Mouse (Mus musculus) layer of hippocampus, adult 11-12 months (tissue): Measurements from ENCODE around the gene Zfr.
A peak's percentile ranks its signal among the peaks of the same experiment; 100 is the strongest.
"Not testable (repeated sequence)": the region's sequence is repeated elsewhere in the genome, so short reads cannot be mapped to it uniquely, and the experiment has no call there.

Source experiments
- DNase-seq: peaks from one replicate; pipeline ENCODE4 v3.0.0; 2022; ENCODE audit warnings: low spot score

Zfr gene

DNA sequence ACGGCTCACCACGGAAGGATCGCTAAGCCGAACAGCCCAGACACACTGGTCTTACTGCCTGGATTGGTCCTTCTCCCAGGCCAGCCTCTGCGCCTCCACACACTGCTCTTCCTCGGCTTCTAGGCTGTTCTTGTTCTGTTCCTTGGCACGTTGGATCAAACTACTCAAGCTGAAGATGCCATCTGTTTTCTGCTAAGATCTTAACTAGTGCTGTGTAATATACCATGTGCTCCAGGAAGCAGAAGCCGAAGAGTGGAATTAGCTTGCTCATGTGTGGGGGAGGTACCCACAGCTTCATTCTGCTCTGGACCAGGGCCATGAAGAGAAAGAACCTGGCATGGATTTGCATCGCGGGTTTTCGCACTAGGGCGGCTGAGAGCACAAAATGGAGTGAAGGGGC, 11.2 kb upstream of the Zfr start:
- DNase-seq, result peak; percentile 61

DNA sequence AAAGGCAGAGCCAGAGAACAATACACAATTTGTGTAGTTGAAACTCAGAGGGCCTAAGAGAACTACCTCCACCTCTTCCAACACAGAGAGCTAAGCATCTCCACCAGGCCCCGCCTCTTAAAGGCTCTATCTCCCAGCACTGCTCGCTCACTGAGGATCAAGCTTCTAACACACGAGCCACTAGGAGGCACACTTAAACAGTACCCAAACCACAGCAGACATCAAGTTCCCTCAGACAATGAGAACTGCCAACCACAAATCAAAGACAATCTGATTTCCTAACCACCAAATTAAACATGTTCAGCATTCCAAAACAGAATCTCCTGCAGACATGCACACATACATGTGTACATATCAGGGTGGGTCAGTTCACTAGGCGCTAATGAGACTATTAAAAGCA, 9.4 kb upstream of the Zfr start:
- no peak for DNase-seq

DNA sequence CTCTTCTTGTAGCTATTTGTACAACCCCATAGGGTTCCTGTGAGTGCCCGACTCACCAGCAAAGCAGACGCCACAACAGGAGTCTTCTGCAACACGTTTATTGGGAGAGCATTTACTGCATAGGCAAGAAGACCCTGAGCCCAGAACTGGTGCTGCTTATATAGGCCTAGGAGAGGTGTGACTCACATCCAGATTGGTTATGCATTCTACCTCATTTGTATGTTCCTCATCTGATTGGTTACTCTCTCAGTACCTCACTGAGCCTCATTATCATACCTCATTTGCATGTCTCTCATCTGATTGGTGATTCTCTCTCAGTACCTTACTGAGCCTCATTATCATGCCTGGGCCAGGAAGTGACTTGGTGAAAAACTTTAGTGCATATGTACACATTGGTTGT, 8.7 kb upstream of the Zfr start:
- DNase-seq, result not testable (repeated sequence)

DNA sequence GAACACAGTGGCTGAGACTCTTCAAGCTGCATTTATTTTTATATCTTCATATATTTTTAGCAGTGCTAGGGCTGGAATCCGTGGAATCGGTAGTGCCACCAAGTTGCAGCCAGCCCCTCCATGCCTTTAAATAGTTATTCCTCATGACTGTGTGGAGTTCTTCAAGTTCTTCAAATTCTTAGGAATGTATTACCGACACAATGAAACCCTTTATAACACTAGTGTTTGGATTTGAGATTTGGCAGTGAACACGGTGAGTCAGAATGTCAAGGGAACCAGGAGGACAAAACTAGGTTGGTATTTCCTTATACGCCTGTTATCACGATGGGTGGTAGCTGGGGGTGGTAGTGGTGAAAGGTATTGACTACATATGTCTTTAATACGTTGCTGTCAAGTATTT, 6.4 kb upstream of the Zfr start:
- no peak for DNase-seq

DNA sequence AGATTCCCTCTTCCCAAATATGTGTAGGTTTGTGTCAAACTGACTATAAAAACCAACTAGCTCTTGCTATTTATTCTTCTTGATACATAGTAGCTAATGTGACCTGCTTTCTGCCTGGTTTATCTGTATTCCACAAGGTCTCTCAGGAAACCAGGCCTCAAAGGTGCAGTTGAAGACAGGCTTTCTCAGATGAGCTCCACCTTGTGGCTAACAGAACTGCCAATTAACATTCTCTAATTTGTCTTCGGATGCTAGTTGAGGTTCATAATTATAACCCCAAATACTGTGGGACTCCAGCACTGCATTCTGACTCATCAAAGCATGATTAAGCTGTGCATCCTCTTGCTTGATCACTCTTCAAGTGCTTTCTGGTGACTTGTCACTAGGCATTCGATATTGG, 4.2 kb upstream of the Zfr start:
- DNase-seq, result no peak

DNA sequence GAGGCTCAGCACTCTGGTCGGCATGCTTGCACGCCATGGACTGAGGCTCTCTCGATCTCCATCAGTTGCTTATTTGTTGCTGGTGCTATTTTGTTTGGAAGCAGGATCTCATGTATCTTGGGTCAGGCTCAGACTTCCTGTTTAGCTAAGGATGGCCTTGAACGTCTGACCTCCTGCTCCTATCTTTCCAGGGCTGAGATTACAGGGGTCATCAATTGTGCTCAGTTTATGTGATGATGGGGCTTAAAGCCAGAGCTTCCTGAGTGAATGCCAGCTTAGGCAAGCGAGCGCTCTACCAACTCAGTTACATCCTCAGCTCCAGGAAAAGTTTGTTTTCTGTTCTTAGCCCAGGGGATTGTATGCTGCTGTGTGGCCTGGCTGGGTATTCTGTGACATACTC, 3.1 kb upstream of the Zfr start:
- no peak for DNase-seq

DNA sequence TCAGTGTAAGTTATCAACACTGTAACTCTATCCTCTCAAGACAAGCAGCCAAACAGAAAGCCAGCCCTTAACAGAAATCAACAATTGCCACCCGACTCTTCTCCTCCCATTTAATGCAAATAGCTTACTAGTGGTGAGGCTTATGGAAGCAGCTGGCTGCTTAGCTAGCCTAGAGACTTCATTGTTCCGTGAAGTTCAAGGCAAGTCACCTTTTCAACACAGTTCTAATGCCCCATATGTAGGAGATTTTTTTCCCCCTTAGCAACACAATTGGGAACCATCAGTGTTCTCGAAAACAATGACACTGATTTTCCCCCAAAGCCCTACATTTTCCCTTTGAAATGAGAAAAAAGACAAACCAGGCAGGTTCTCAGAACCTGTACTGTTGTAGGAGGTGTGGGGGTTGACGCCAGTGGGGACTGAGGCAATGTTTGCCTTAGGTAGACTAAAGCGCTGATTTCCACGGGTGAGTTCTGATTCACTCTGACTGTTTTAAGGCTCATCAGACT, 1.9 kb upstream of the Zfr start:
- no peak for DNase-seq

DNA sequence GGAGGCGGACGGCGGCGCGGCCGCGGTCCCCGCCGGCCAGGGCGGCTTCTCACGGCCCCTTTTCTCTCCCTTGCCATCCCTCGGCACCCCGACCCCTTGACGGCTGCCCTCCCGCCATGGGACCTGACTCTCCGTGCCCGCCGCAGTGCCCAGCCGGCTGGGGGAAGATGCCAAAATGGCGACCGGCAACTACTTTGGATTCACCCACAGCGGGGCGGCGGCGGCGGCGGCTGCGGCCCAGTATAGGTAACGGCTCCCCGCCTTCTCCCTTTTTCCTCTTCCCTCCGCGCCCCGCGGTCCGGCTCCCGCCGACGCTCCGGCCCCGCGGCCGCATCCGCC, 431 bp downstream of the Zfr start:
- no peak for DNase-seq

DNA sequence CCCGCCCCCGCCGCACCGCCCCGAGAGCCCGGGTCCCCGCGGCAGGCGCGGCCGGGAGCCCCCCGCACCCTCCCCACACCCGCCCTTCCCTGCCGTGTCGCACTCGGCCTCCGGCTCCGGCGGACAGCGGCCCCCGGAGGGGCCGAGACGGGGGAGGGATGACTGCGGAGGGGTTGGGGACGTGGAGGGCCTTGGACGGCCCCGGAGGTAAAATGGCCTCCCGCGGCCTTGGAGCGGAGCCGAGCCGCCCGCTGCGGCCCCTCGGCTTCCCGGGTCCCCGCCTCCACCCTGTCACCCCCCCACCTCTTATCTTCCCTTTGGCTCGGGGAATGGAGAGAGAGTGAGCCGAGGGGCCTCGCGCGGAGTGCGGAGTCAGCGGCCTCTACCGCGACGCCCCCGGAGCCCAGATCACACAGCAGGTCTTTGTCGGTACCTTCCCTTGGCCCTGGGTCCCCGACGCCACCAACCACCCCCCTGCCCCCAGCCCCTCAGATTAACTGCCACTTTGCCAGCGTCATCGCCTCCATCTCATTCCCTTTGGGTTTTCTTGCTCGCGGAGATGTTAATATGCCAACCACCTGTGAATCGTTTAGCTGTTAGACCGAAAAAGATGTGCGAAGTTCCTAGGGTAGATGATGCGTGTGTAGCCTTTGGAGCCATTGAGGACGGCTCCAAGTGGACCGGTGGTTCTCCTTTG, 949 bp downstream of the Zfr start:
- no peak for DNase-seq

DNA sequence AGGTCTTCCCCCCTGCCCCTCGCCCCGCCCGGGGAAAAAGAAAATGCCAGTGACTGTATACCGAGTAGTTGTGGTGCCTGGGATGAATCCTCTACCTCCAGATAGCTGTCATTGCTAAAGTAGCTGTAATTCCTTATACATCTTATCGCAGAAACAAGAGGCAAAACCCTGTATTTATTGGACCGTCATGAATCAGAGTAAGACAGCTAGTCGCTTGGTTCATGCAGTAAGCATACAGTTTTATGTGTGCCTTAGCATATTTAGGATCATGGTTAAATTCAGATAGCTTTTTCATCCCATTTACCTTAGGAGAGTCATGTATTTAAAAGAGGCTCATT, 1.5 kb downstream of the Zfr start:
- no peak for DNase-seq

DNA sequence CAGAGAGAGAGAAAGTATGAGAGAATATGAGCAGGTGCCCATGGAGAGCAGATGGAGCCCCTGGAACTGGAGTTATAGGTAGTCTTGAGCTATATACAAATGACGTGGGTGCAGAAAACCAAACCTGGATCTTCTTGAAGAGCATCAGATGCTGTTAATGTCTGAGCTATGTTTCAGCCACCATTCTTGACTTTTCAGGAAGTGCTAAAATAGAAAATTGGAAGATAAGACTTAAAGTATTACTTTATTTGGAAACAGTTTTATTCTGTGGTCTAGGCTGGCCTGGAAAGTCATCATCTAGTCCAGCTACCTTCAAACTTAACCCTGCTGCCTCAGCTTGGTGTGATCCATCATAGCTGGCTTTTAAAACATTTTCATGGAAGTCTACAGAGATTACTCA, 7.3 kb downstream of the Zfr start:
- DNase-seq, result no peak

DNA sequence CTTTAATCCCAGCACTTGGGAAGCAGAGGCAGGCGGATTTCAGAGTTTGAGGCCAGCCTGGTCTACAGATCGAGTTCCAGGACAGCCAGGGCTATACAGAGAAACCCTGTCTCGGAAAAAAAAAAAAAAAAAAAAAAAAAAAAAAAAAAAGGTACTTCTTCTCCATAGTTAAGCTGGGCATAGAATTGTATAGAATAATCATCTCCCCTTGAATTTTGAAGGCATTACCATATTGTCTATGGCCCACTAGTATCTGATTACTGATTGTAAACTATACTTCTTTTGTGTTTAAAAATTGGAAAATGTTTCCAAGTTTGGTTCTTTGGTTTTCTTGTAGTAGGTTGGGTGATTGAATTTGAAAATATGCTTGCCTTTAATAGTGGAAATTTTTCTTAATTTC, 13.2 kb downstream of the Zfr start:
- DNase-seq, result not testable (repeated sequence)

DNA sequence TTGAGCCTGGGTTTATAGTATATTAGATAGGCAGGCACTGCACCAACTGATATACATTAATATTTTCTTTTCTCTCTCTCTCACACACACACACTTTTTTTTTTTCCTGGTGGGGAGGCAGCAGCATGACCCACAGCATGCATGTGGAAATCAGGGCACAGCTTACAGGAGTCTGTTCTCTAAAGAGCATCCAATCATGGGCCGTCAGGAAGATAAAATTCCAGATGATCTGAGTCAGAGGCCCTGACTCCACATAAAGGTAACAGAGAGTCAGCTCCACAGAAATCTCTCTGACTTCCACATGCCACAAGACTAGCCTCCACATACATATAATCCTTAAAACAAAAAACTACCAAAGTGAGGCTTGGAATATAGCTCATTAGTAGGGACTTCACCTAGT, 16.9 kb downstream of the Zfr start:
- no peak for DNase-seq

DNA sequence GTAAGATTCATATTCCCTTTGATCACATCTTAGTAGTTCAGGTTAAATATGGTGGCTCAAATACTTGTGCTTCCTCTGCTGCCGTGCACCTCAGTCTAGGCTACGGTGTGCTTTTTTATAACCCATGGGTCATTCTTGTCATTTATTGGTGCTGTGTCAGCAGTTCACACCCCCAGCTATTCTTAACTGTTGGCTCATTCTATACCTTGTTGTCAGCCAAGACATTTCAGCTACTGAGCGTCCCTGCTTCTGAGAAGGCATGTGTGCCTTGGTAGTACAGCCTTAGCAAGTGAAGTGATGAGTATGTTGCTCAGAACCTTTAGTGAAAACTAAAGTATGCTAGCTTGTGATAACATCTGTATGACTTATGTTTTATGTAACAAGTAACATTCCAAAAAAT, 17.7 kb downstream of the Zfr start:
- no peak for DNase-seq

DNA sequence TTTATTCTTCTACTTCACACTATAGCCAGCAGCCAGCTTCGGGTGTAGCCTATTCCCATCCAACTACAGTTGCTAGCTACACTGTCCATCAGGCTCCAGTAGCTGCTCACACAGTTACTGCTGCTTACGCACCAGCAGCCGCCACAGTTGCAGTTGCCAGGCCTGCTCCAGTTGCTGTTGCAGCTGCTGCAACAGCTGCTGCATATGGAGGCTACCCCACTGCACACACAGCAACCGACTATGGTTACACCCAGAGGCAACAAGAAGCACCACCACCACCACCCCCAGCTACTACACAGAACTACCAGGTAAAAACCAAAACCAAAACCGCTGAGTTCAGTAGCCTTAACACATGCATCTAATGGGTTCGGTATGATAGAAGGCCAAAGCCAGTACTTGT, 18.7 kb downstream of the Zfr start:
- DNase-seq, result no peak

DNA sequence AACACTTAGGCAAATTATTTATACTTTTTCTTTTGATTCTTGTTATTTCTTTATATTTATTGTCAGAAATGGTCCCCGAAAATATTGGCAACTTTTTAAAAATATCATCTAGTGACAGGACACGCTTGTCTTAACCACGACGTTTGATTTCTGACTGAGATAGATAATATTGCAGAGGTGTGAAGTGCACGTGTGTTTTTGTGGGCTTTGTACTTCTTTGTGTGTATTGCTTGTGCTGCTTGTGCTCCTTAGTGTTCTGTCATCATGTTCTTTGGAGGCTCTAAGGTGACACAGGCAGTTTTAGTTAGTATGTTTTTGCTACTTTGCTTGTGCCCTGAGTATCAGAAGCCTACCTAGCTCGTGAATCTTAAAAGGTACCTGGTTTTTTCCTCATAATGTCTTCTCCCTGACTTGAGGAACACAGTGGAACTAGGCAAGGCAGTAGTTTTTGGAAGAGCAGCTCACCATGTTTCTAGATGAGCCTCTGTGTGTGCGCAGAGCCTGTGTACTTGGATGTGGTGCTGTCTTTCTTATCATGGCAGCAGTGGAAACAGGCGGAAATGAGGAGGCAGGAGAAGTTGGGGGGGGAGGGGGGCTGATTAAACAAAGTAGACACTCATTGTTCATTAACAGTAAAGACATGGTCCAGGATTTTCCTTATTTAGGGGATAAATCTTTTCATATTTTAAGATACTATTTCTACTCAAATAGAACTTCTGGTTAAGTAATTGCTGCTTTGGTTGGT, 23.5 kb downstream of the Zfr start:
- DNase-seq, result no peak

DNA sequence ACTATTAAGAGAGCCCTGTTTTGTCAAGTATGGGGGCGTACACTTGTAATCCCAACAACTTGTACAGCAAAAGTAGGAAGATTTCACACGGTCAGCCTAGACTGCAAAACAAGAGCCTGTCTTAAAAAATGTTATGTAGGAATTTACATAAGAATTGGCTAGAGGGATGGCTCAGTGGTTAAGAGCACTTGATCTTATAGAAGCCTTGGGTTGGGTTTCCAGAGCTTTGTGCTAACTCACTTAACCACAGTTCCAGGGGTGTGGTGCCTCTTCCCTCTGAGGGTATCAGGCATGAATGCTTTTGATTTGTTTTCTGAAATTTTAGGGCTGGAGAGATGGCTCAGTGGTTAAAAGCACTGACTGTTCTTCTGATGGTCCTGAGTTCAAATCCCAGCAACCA, 29.8 kb downstream of the Zfr start:
- DNase-seq, result no peak

DNA sequence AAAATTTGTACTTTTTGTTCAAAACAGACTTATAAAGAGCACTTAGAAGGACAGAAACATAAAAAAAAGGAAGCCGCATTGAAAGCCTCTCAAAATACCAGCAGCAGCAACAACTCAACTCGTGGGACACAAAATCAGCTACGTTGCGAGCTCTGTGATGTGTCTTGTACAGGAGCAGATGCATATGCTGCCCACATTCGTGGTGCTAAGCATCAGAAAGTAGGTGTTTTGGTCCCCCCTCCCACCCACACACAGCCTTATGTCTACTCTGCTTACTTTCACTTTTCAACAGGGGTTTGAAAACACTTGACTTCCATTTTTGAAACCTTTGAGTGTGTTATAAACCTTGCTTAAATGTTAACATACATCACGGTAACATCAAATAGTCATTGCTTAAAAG, 31.9 kb downstream of the Zfr start:
- DNase-seq, result peak; percentile 43

DNA sequence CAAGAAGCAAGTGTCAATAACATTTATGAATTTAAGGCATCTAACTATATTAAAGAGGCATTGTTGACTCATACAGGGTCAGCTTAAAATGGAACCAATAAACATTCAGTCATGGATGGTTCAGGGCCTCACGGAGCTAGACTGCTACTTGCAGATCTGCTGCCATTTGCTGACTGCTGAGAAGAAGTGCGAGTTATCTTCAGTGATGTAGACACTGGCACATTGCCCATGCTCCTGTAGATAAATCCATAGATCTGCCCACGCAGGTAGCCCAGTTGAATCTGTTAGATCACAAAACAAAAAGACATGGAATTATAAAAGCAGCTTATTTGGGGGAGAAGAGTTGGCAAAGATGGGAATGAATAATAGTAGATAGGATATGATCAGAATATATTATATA, 36.1 kb downstream of the Zfr start:
- DNase-seq, result peak; percentile 24

DNA sequence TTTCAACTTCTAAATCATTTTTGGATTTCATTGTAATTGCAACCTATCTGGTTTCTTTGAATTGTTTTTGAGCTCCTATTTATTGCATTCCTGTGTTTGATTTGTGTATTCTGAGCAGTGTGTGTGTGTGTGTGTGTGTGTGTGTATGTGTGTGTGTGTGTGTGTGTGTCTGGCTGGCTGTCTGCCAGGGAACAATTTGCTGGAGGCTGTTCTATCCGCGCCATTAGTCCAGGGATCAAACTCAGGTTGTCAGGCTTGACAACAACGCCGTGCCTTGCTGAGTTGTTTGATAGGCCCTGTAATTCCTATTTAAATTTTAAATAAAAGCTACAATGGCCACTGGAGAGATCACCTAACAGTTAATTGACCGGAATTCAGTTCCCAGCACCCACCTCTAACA, 60.5 kb downstream of the Zfr start:
- DNase-seq, result no peak

DNA sequence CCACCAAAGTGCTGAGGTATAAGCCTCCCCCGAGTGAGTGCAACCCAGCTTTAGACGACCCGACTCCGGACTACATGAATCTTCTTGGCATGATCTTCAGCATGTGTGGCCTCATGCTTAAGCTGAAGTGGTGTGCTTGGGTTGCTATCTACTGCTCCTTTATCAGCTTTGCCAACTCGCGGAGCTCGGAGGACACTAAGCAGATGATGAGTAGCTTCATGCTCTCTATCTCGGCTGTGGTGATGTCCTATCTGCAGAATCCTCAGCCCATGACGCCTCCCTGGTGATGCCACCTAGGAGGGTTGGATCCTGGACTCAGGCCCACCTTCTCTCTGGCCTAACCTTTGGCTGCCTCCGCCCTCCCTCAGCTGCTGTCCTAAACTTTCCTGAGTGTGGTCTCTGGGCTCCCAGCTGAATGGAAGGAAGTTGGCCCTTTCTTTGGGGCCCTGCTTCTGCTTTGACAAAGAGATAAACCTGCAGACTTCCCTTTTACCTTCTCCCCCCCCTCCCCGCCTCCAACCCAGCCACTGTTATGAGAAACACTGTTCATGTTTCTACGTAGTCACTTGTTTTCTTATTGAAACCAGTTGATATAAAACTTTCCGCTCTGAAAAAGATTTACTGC, 63.7 kb downstream of the Zfr start:
- not testable (repeated sequence) for DNase-seq

DNA sequence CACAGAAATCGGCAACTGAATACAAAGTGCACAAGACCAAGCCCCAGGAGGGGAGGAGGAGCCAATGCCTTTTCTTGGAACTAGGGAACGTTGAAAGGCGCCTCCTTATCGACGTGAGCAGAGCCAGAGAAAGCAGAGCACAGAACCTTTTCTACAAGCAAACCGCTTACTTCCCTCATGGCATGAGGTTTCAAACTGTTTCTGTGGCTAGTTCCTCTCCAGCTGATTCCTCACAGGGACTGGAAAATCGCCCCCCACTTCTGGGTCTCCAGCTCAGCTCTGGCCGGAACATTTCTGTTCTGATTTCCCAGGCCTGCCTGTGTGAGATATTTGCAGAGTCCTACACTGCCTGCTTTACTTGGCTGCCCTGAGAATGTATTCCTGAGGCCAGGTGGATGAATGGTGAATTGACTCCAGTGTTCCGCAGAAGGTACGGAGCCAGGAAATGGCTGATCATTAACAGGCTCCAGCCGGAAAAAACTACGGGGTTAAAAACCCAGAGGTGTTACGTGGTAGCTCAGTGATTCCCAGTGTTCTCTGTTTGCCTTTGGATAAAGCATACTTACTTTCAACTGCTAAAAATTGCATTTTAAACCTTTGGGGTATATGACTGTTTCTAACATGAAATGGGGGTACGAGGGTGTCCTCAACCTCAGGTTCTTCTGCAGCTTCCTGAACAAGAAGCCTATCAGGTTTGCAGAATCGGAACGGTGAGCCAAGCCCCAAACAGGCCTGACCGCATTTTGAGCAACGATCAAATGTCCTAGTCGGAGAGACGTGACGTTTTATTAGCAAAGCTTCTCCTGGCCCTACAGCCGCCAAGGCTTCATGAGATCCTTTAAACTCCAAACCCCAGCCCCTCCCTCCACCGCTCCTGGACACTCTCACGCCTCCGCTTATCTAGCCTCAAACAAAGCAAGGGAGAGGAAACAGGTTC, 76.5 kb downstream of the Zfr start:
- no peak for DNase-seq
